ENCODE assay signal across 8 mouse cellular contexts in genomic region chr7:45538163-45539041, GRCm38 (mm10). TPM values are rescaled to one million over a fixed set of nuclear protein-coding genes. Genes with fewer than 3 reads are reported as not detected.
DNase-seq lines count a peak whose midpoint lies in the region; ATAC-seq lines count a peak whose summit lies in the region.

No protein-coding gene starts in this region.

- peaks cover 5% of the 10 kb centered on the region for H3K4me1 ChIP-seq in erythroblast, embryonic 14.5 days (ENCODE audit: control insufficient read depth)
- H3K4me1 ChIP-seq in embryonic facial prominence, embryonic 11.5 days (ENCODE audit: control insufficient read depth, insufficient read depth, low read length) = peaks cover 4% of the 10 kb centered on the region; the same call in 1 of the 2 replicates
- H3K4me1 ChIP-seq in heart, embryonic 16.5 days (ENCODE audit: control insufficient read depth, insufficient read depth, low read length) = 0 out of 2 replicates have a peak, but pooled peaks cover 6% of the 10 kb centered on the region
- 0 out of 2 replicates have a peak, but pooled peaks cover 4% of the 10 kb centered on the region for H3K4me1 ChIP-seq in liver, embryonic 15.5 days (replicated peaks)
- H3K4me1 ChIP-seq in neural tube, embryonic 11.5 days (ENCODE audit: control insufficient read depth, insufficient read depth, low read length) = no peaks in the 10 kb centered on the region

- H3K4me3 ChIP-seq in erythroblast, embryonic 14.5 days (replicated peaks) = peak overlapping the region; percentile 45
- H3K4me3 ChIP-seq in embryonic facial prominence, embryonic 11.5 days (ENCODE audit: low read depth, low read length) = peak overlapping the region; percentile 43
- H3K4me3 ChIP-seq in heart, embryonic 16.5 days (ENCODE audit: low read length) = peak overlapping the region; percentile 63
- H3K4me3 ChIP-seq in liver, embryonic 15.5 days (replicated peaks) = peak overlapping the region; percentile 34
- peak overlapping the region; percentile 39 for H3K4me3 ChIP-seq in neural tube, embryonic 11.5 days (ENCODE audit: low read depth, low read length)

- ATAC-seq in erythroblast, adult 5-6 weeks (replicated peaks; ENCODE audit: low FRiP score, poor library complexity, severe bottlenecking) = no peak
- peak; percentile 68 for ATAC-seq in embryonic facial prominence, embryonic 11.5 days (replicated peaks; ENCODE audit: insufficient number of reproducible peaks, low FRiP score, low TSS enrichment, low read depth)
- ATAC-seq in heart, embryonic 16.5 days (replicated peaks; ENCODE audit: extremely low read depth, insufficient read depth, low FRiP score) = peak; percentile 74
- ATAC-seq in liver, embryonic 15.5 days (ENCODE audit: insufficient read depth) = peak; percentile 45; the same call in 1 of the 2 replicates
- ATAC-seq in neural tube, embryonic 11.5 days (ENCODE audit: insufficient read depth, low FRiP score, low TSS enrichment) = peak; percentile 77

- no peaks in the 10 kb centered on the region for H3K9me3 ChIP-seq in erythroblast, embryonic 14.5 days (ENCODE audit: control insufficient read depth, low read length)
- H3K9me3 ChIP-seq in embryonic facial prominence, embryonic 11.5 days (replicated peaks; ENCODE audit: control insufficient read depth, low read length) = no peaks in the 10 kb centered on the region
- no peaks in the 10 kb centered on the region for H3K9me3 ChIP-seq in heart, embryonic 16.5 days (replicated peaks; ENCODE audit: control insufficient read depth, low read length)
- H3K9me3 ChIP-seq in liver, embryonic 15.5 days (replicated peaks) = no peaks in the 10 kb centered on the region
- no peaks in the 10 kb centered on the region for H3K9me3 ChIP-seq in neural tube, embryonic 11.5 days (ENCODE audit: control insufficient read depth, low read length)

- 3% methylated on average over 28 of the region's 29 CpGs for WGBS in embryonic facial prominence, embryonic 11.5 days
- 4% methylated on average over 29 of the region's 29 CpGs for WGBS in heart, embryonic 16.5 days
- WGBS in liver, embryonic 15.5 days (ENCODE audit: insufficient replicate concordance) = 10% methylated on average over 29 of the region's 29 CpGs
- WGBS in neural tube, embryonic 11.5 days = 3% methylated on average over 28 of the region's 29 CpGs

- H3K27me3 ChIP-seq in erythroblast, embryonic 14.5 days (ENCODE audit: control insufficient read depth) = peaks cover 32% of the 10 kb centered on the region
- H3K27me3 ChIP-seq in embryonic facial prominence, embryonic 11.5 days (ENCODE audit: control insufficient read depth, insufficient read depth, low read length) = no peaks in the 10 kb centered on the region
- H3K27me3 ChIP-seq in heart, embryonic 16.5 days (ENCODE audit: control insufficient read depth, insufficient read depth, low read length) = no peaks in the 10 kb centered on the region
- H3K27me3 ChIP-seq in liver, embryonic 15.5 days = peaks cover 24% of the 10 kb centered on the region
- H3K27me3 ChIP-seq in neural tube, embryonic 11.5 days (ENCODE audit: control insufficient read depth, insufficient read depth, low read length) = no peaks in the 10 kb centered on the region

- peak overlapping the region; percentile 54 for H3K9ac ChIP-seq in embryonic facial prominence, embryonic 11.5 days (replicated peaks; ENCODE audit: low read length)
- H3K9ac ChIP-seq in heart, embryonic 16.5 days (ENCODE audit: low read length) = peak overlapping the region; percentile 69
- H3K9ac ChIP-seq in liver, embryonic 15.5 days = no peak overlapping the region; the same call in 1 of the 2 replicates
- peak overlapping the region; percentile 49 for H3K9ac ChIP-seq in neural tube, embryonic 11.5 days (ENCODE audit: low read length)

- DNase-seq in embryonic facial prominence, embryonic 11.5 days (ENCODE audit: low spot score) = peak; percentile 72
- DNase-seq in kidney, postnatal 36 days = peak; percentile 71 to 76
- DNase-seq in neural tube, embryonic 11.5 days (ENCODE audit: low spot score) = peak; percentile 66
- no peak for DNase-seq in ovary, postnatal 14 days (ENCODE audit: low spot score)

- no peaks in the 10 kb centered on the region for H3K36me3 ChIP-seq in erythroblast, embryonic 14.5 days (ENCODE audit: control insufficient read depth)
- H3K36me3 ChIP-seq in embryonic facial prominence, embryonic 11.5 days (replicated peaks; ENCODE audit: control insufficient read depth, insufficient read depth, low read depth, low read length) = no peaks in the 10 kb centered on the region
- H3K36me3 ChIP-seq in heart, embryonic 16.5 days (ENCODE audit: control insufficient read depth, insufficient read depth) = no peaks in the 10 kb centered on the region
- H3K36me3 ChIP-seq in liver, embryonic 15.5 days (replicated peaks) = no peaks in the 10 kb centered on the region
- no peaks in the 10 kb centered on the region for H3K36me3 ChIP-seq in neural tube, embryonic 11.5 days (ENCODE audit: control insufficient read depth, insufficient read depth, low read length)

- no peak overlapping the region for H3K27ac ChIP-seq in embryonic facial prominence, embryonic 11.5 days (replicated peaks; ENCODE audit: low read depth, low read length)
- no peak overlapping the region for H3K27ac ChIP-seq in heart, embryonic 16.5 days (ENCODE audit: low read length)
- no peak overlapping the region for H3K27ac ChIP-seq in liver, embryonic 15.5 days (replicated peaks)
- no peak overlapping the region for H3K27ac ChIP-seq in neural tube, embryonic 11.5 days (ENCODE audit: low read depth, low read length)

- H3K4me2 ChIP-seq in embryonic facial prominence, embryonic 11.5 days (ENCODE audit: low read depth, low read length) = peak overlapping the region; percentile 70
- H3K4me2 ChIP-seq in heart, embryonic 16.5 days (ENCODE audit: low read depth, low read length) = peak overlapping the region; percentile 83
- peak overlapping the region; percentile 67 for H3K4me2 ChIP-seq in liver, embryonic 15.5 days
- peak overlapping the region; percentile 71 for H3K4me2 ChIP-seq in neural tube, embryonic 11.5 days (ENCODE audit: low read depth)

RNA-seq across cellular contexts. Expression of gene Plekha4, which starts 12.3 kb away (rescaled TPM):
- polyA plus RNA-seq in erythroblast, embryonic 14.5 days (2012) = 0.42 and 1.0 TPM in 2 replicates
- 1.3 TPM in 1 of 2 replicates, not detected in the other for total RNA-seq in erythroblast, adult 5-6 weeks (2015; ENCODE audit: low replicate concordance)
- total RNA-seq in erythroblast, adult 5-6 weeks (2017; ENCODE audit: low replicate concordance) = 2.8 and 9.9 TPM in 2 replicates
- polyA plus RNA-seq in embryonic facial prominence, embryonic 11.5 days (2014; fragmentation: Nextera tagmentation; extraction: Ambion mirVana) = 0.62 and 1.3 TPM in 2 replicates
- 1.3 and 1.8 TPM in 2 replicates for polyA plus RNA-seq in heart, embryonic 16.5 days (2015; fragmentation: Nextera tagmentation; extraction: Ambion mirVana)
- polyA plus RNA-seq in liver, embryonic 15.5 days (2015; fragmentation: Nextera tagmentation; extraction: Ambion mirVana) = 0.66 and 0.75 TPM in 2 replicates
- polyA plus RNA-seq in neural tube, embryonic 11.5 days (2014; fragmentation: Nextera tagmentation; extraction: Ambion mirVana) = 1.3 and 2.3 TPM in 2 replicates

RNA-seq across cellular contexts. Expression of gene Ppp1r15a, which starts 12.3 kb away (rescaled TPM):
- 543 and 840 TPM in 2 replicates for polyA plus RNA-seq in erythroblast, embryonic 14.5 days (2012)
- total RNA-seq in erythroblast, adult 5-6 weeks (2015; ENCODE audit: low replicate concordance) = 1,095 and 1,392 TPM in 2 replicates
- 1,351 and 1,490 TPM in 2 replicates for total RNA-seq in erythroblast, adult 5-6 weeks (2017; ENCODE audit: low replicate concordance)
- polyA plus RNA-seq in embryonic facial prominence, embryonic 11.5 days (2014; fragmentation: Nextera tagmentation; extraction: Ambion mirVana) = 19.8 and 20.3 TPM in 2 replicates
- polyA plus RNA-seq in heart, embryonic 16.5 days (2015; fragmentation: Nextera tagmentation; extraction: Ambion mirVana) = 25.0 and 27.1 TPM in 2 replicates
- 280 and 325 TPM in 2 replicates for polyA plus RNA-seq in liver, embryonic 15.5 days (2015; fragmentation: Nextera tagmentation; extraction: Ambion mirVana)
- 16.0 and 17.7 TPM in 2 replicates for polyA plus RNA-seq in neural tube, embryonic 11.5 days (2014; fragmentation: Nextera tagmentation; extraction: Ambion mirVana)

RNA-seq across cellular contexts. Expression of gene Hsd17b14, which starts 16.3 kb away (rescaled TPM):
- polyA plus RNA-seq in erythroblast, embryonic 14.5 days (2012) = 0.31 and 0.50 TPM in 2 replicates
- total RNA-seq in erythroblast, adult 5-6 weeks (2015; ENCODE audit: low replicate concordance) = not detected in 2 replicates
- not detected in 2 replicates for total RNA-seq in erythroblast, adult 5-6 weeks (2017; ENCODE audit: low replicate concordance)
- 0.53 and 0.68 TPM in 2 replicates for polyA plus RNA-seq in embryonic facial prominence, embryonic 11.5 days (2014; fragmentation: Nextera tagmentation; extraction: Ambion mirVana)
- polyA plus RNA-seq in heart, embryonic 16.5 days (2015; fragmentation: Nextera tagmentation; extraction: Ambion mirVana) = 0.66 and 0.87 TPM in 2 replicates
- polyA plus RNA-seq in liver, embryonic 15.5 days (2015; fragmentation: Nextera tagmentation; extraction: Ambion mirVana) = 1.9 and 2.2 TPM in 2 replicates
- polyA plus RNA-seq in neural tube, embryonic 11.5 days (2014; fragmentation: Nextera tagmentation; extraction: Ambion mirVana) = 0.78 and 1.1 TPM in 2 replicates

RNA-seq across cellular contexts. Expression of gene Nucb1, which starts 28.2 kb away (rescaled TPM):
- 54.7 and 66.6 TPM in 2 replicates for polyA plus RNA-seq in erythroblast, embryonic 14.5 days (2012)
- total RNA-seq in erythroblast, adult 5-6 weeks (2015; ENCODE audit: low replicate concordance) = 83.0 and 88.6 TPM in 2 replicates
- 487 and 671 TPM in 2 replicates for total RNA-seq in erythroblast, adult 5-6 weeks (2017; ENCODE audit: low replicate concordance)
- polyA plus RNA-seq in embryonic facial prominence, embryonic 11.5 days (2014; fragmentation: Nextera tagmentation; extraction: Ambion mirVana) = 96.7 and 107 TPM in 2 replicates
- polyA plus RNA-seq in heart, embryonic 16.5 days (2015; fragmentation: Nextera tagmentation; extraction: Ambion mirVana) = 156 and 160 TPM in 2 replicates
- polyA plus RNA-seq in liver, embryonic 15.5 days (2015; fragmentation: Nextera tagmentation; extraction: Ambion mirVana) = 118 and 131 TPM in 2 replicates
- 110 and 113 TPM in 2 replicates for polyA plus RNA-seq in neural tube, embryonic 11.5 days (2014; fragmentation: Nextera tagmentation; extraction: Ambion mirVana)

RNA-seq across cellular contexts. Expression of gene Bcat2, which starts 31.6 kb away (rescaled TPM):
- 1.1 and 2.6 TPM in 2 replicates for polyA plus RNA-seq in erythroblast, embryonic 14.5 days (2012)
- total RNA-seq in erythroblast, adult 5-6 weeks (2015; ENCODE audit: low replicate concordance) = 5.8 and 9.0 TPM in 2 replicates
- 10.7 and 11.2 TPM in 2 replicates for total RNA-seq in erythroblast, adult 5-6 weeks (2017; ENCODE audit: low replicate concordance)
- 47.0 and 47.3 TPM in 2 replicates for polyA plus RNA-seq in embryonic facial prominence, embryonic 11.5 days (2014; fragmentation: Nextera tagmentation; extraction: Ambion mirVana)
- 97.7 and 102 TPM in 2 replicates for polyA plus RNA-seq in heart, embryonic 16.5 days (2015; fragmentation: Nextera tagmentation; extraction: Ambion mirVana)
- polyA plus RNA-seq in liver, embryonic 15.5 days (2015; fragmentation: Nextera tagmentation; extraction: Ambion mirVana) = 46.3 and 48.5 TPM in 2 replicates
- 34.1 and 37.4 TPM in 2 replicates for polyA plus RNA-seq in neural tube, embryonic 11.5 days (2014; fragmentation: Nextera tagmentation; extraction: Ambion mirVana)

Comparison
In these comparisons a context has a peak if more than half of its experiments do, and no peak if none do; other contexts are left out.
1. RNA of gene Ppp1r15a, which starts 12.3 kb away (polyA plus RNA-seq): 543 to 840 TPM in erythroblast, embryonic 14.5 days and 280 to 325 TPM in liver, embryonic 15.5 days; 25.0 to 27.1 TPM in heart, embryonic 16.5 days, 19.8 to 20.3 TPM in embryonic facial prominence, embryonic 11.5 days and 16.0 to 17.7 TPM in neural tube, embryonic 11.5 days; every median in the first group is over 10 times any median in the second.
2. Peak in every context shown above with its lines, with median percentiles within 50 percentile points of each other: H3K4me3 ChIP-seq and H3K4me2 ChIP-seq.